ENCODE assay signal across 13 mouse cellular contexts in the genomic region with DNA sequence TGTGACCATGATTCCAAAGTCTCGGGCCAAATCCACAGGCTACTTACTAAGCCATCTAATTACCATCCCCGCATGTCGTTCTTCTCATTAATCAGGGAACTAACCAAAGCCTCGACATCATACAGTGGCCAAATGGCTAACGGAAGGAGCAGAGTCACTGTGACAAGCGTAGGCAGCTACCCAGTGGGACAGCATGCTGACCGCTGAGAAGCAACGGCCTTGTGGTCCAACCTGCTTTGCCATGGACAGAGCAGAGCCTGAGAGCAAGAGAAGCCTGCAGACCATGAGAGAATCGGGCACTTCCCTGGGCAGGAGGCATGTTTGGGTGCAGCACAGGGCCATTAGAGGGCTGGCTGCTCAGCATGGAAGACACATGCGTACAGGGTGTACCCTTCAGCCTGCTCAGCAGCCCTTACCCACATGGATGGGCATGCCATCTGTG.
DNase-seq lines count a peak whose midpoint lies in the region; ATAC-seq and TF ChIP-seq lines count a peak whose summit lies in the region.
"Had no signal": no experiment of that assay in that cellular context is flagged by ENCODE, and none has a peak within 500 bp of the region (broad histone marks: within the 10 kb centered on the region; RNA-seq: fewer than 3 reads in every experiment).

No protein-coding gene starts in this region.

- WGBS in hindbrain, embryonic 15.5 days, result 66% methylated on average over 10 of the region's 10 CpGs

- H3K4me1 ChIP-seq in ES-E14 (ENCODE audit: control insufficient read depth in 2 of 2, insufficient read depth in 2 of 2, low read length in 2 of 2, poor library complexity in 1 of 2), result no peaks in the 10 kb centered on the region
- H3K4me1 ChIP-seq in hindbrain, embryonic 15.5 days (replicated peaks), result no peaks in the 10 kb centered on the region
- H3K4me1 ChIP-seq: limb, embryonic 13.5 days had no signal

- in situ Hi-C loops in ES-E14 (cut with MboI; ENCODE audit: low sequenced_read_pairs in 2 of 2, unreplicated experiment in 2 of 2), result no loop called here

- no peaks in the 10 kb centered on the region for H3K9me3 ChIP-seq in ES-E14 (ENCODE audit: control insufficient read depth, insufficient read depth, low read depth, low read length)
- H3K9me3 ChIP-seq in hindbrain, embryonic 15.5 days, result no peaks in the 10 kb centered on the region
- H3K9me3 ChIP-seq: G1E; limb, embryonic 13.5 days had no signal

- 0 out of 2 replicates have a peak overlapping the region, but pooled peaks have one; percentile 22 for H3K27ac ChIP-seq in ES-E14 (ENCODE audit: insufficient read depth, low read depth, low read length, poor library complexity, severe bottlenecking)
- H3K27ac ChIP-seq in hindbrain, embryonic 15.5 days (replicated peaks), result peak overlapping the region; percentile 52
- H3K27ac ChIP-seq: heart, adult 2 months; limb, embryonic 13.5 days had no signal

- H3K27me3 ChIP-seq in hindbrain, embryonic 15.5 days, result no peaks in the 10 kb centered on the region
- H3K27me3 ChIP-seq: limb, embryonic 13.5 days had no signal

- peak; percentile 36; the same call in 1 of the 2 replicates for ATAC-seq in frontal cortex, adult (ENCODE audit: low TSS enrichment)
- peak; percentile 81 for ATAC-seq in hindbrain, embryonic 15.5 days (ENCODE audit: low FRiP score, low read depth)
- no peak for ATAC-seq in inflammation-experienced regulatory T-cells, adult 6 months

- H3K4me3 ChIP-seq in ES-E14 (ENCODE audit: insufficient read depth in 1 of 2, low read depth in 1 of 2, low read length in 2 of 2, poor library complexity in 1 of 2, severe bottlenecking in 1 of 2), result no peak overlapping the region
- no peak overlapping the region for H3K4me3 ChIP-seq in hindbrain, embryonic 15.5 days
- H3K4me3 ChIP-seq: heart, adult 2 months; limb, embryonic 13.5 days had no signal

- H3K4me2 ChIP-seq in hindbrain, embryonic 15.5 days, result no peak overlapping the region
- H3K4me2 ChIP-seq: limb, embryonic 13.5 days had no signal

- H3K36me3 ChIP-seq in ES-E14 (ENCODE audit: control insufficient read depth, insufficient read depth, low read length, poor library complexity, severe bottlenecking), result no peaks in the 10 kb centered on the region
- no peaks in the 10 kb centered on the region for H3K36me3 ChIP-seq in hindbrain, embryonic 15.5 days
- H3K36me3 ChIP-seq: G1E; limb, embryonic 13.5 days had no signal

- H3K9ac ChIP-seq in ES-E14 (ENCODE audit: insufficient read depth, low read depth, low read length, poor library complexity, severe bottlenecking), result no peak overlapping the region
- no peak overlapping the region for H3K9ac ChIP-seq in hindbrain, embryonic 15.5 days
- H3K9ac ChIP-seq: limb, embryonic 13.5 days had no signal

- no peak for DNase-seq in frontal cortex, postnatal 10 days (ENCODE audit: low spot score in 2 of 2)
- no peak for DNase-seq in ES-E14 (ENCODE audit: low read depth, low spot score)
- peak; percentile 80 to 87 for DNase-seq in cerebellum, postnatal 10 days
- DNase-seq in frontal cortex, adult 2 months (ENCODE audit: extremely low spot score in 1 of 2, low spot score in 1 of 2), result no peak
- DNase-seq in urinary bladder, adult 2 months (ENCODE audit: low spot score), result no peak
- DNase-seq: heart, adult 2 months; kidney, postnatal 4 days; lung, postnatal 36 days had no signal

TF ChIP-seq in ES-E14, 5 proteins besides CTCF, POLR2A, EP300 and RAD21:
- TF ChIP-seq ZNF384 (IDR thresholded peaks at IDR 0.05; ENCODE audit: low read depth, low read length), result no peak
- no peak for TF ChIP-seq HCFC1 (IDR thresholded peaks at IDR 0.05; ENCODE audit: borderline replicate concordance, insufficient read depth, low read length)
- TF ChIP-seq MAFK (IDR thresholded peaks at IDR 0.05; ENCODE audit: insufficient read depth, low read depth, low read length), result no peak
- no peak for TF ChIP-seq CHD2 (IDR thresholded peaks at IDR 0.05; ENCODE audit: low read depth, low read length)
- no peak for TF ChIP-seq ZC3H11A (IDR thresholded peaks at IDR 0.05; ENCODE audit: borderline replicate concordance, low read depth, low read length)
TF ChIP-seq in ES-E14: peak in this region for 0.

Comparison
In these comparisons a context has a peak if more than half of its experiments do, and no peak if none do; other contexts are left out.
1. DNase-seq: peak in cerebellum, postnatal 10 days (2 of 2); none in frontal cortex, postnatal 10 days (0 of 2), ES-E14 (single experiment), frontal cortex, adult 2 months (0 of 2) and urinary bladder, adult 2 months (single experiment).